Mouse (Mus musculus) adrenal gland, adult (tissue): ENCODE measurements around the gene Hivep3.
A peak's percentile ranks its signal among the peaks of the same experiment; 100 is the strongest.

Experiments
- DNase-seq, 2 experiments: peaks; one replicate each; pipeline ENCODE4 v3.0.0; 2022 to 2023; ENCODE audit warnings: low spot score in 1 of 2; ENCODE audit not compliant: inconsistent age in 2 of 2

The Hivep3 gene

DNA sequence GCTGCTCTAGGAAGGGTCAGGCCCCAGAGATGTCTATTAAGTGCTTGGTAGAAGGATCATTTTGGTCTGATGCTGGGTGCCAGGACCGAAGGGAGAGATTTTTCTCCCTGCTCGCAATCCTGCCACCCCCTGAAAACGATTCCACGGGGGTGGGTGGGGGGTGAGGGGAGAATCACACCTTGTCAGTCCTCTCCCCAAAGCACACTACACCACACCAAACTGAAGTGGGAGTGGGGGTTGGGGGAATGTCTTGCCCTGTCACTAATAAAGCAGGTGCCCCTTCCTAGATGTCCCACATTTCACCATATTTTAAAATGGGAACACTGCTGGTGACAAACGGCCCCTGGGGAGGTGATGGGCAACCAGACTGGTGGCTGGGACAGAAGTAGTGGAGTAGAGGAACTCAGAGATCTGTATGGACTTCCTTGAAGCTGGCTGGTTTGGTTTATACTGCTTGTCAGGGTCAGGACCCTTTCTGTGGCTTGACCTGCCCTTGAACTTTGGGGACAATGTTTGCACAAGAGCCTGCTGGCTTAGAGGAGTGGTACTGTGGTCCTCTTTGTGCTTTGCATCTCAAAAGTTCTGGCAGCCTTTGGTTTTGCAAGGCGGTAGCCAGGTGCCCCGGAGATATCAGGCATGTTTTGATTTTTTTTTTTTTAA, 81.7 kb downstream of the Hivep3 start:
- peak in 1 of 2 experiments; percentile 48 for DNase-seq

DNA sequence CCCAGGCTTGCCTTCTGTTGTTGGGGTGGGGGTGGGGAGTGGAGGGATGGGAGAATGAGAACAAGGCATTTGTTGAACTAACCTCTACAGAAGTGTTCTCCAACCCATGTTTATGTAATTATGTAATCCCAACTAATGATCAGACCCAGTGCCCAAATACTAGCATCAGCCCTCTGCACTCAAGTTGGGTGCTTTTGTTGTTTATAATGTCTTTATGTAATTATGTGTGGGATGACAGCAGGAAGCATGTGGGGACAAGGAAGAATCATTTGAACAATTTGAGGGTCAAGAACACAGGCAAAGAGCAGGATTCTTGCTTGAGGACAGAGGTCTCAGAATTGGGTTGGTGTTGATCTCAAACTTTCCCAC, 82.2 kb downstream of the Hivep3 start:
- DNase-seq: no peak

DNA sequence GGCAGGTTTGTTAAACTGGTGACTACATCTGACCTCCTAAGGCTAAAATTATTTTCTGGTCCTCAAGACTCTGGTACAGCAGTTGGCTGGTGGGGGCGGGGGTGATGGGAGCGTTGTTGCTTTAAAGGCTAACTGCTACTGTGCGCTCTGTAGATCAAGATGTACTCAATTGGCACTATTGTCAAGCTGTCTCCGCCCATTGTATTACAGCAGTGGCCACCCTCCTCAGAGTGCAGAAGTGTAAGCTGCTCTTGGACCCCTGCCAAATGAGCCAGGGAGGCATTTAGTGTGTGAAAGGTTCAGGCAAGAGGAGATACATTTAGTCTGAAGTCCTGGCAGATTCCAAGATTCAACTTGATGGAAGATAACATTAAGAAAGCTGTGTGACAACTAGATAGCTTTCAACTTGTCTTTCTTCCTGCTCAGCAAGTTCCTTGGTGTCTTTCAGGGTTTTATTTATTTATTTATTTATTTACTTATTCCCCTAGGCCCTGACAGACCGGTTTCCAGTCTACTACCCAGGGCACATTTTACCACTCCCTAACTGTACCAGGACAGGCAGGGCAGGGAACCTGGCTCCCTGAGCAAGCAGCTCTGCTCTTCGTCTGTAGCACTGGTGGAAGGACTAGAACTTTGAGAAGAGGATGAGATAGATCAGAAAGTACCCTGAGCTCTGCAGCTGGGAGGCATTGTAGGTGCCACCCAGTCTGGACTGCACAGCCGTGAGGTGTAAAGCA, 83.2 kb downstream of the Hivep3 start:
- DNase-seq: peak in 1 of 2 experiments; percentile 57

DNA sequence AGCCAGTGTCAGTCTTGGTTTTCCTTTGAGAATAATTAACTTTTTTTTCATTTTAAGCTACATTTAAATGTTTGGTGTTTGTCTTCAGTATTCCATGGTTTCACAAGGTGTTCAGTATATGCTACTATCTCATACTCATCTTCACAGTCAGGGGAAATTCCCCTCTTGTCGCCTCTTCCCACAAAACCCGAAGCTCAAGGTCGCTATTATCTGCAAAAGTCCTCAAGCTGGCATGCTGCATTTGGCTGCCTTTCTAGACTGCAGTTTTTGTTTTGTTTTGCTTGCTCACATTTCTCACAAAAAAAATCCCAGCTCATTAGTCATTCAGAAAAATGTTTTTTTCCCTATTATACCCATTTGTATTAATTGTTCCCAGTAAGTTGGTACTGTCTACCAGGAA, 92.4 kb downstream of the Hivep3 start:
- DNase-seq: peak in 1 of 2 experiments; percentile 44

DNA sequence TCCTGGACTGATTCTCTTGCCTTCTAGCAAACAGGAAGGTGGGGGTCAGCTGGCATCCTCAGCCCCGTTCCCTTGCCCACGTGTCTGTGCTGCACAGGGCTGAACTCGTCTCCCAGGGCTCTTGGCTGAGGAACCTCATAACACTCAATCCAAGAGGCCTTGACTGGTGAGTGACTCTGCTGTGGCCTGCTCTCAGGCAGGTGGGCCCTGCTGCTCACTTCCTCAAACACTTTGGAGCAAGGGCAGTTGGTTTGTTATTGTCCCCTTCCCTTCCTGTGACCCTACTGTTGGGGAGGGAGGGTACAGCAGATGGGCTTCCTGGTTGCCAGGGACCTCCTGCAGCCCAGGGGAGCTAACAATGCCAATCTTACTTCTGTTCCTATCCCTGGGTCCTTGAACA, 94.8 kb downstream of the Hivep3 start:
- DNase-seq: no peak

DNA sequence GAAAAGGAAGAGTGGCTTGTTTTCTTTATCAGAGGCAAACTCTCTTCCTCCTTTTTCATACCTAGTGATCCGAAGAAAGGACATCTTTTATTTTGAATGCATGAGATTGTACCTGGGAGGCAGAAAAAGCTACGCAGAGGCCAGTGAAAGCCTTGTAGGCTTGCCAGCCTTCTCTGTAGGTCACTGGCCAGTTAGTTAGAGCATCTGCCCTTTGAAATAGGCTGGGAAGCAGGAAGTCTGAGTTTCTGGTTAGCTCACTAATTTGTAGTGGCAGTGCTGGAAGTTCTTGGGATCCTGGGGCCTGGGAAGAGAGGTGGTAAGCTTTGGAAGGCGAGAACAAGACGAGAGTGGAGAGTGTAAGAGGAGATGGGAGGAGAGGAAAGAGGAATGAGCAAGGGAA, 95.4 kb downstream of the Hivep3 start:
- DNase-seq: no peak

DNA sequence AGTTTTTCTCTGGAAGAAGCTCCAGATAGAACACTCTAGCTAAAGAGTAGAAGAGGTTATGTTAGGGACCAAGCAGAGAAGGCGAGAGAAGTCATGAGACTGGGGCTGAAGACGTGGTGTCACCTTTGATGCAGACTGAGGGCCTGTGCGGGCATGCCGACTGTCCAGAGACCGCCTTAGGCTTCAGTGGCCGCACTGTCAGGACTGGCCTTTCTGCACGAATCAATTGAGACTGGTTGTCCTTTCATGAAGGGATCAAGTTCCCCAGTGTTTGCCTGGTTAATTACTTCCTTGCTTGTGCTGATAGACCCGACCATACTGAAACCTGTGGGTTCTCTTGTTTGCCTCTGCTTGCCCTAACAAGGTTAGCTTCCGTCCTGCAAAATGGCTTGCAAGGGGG, 99.7 kb downstream of the Hivep3 start:
- DNase-seq: no peak

DNA sequence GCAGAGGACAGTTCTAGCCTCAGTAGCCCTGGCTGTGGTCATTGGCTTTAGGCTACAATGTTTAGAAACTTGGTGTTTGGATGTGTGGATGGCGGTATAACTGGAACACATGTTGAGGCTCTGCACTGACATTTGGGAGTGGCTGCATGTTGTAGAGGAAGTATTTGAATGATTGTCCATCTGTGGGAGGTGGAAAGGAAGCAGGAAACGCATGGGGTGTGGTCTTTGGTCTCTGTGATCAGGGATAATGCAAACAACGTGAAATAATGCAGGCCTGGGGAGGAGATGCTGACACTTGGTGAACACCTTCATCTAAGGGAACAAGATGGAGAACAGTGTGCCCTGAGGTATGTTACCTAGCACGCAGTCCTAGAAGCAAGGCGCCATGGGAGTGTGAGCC, 100.3 kb downstream of the Hivep3 start:
- no peak for DNase-seq

DNA sequence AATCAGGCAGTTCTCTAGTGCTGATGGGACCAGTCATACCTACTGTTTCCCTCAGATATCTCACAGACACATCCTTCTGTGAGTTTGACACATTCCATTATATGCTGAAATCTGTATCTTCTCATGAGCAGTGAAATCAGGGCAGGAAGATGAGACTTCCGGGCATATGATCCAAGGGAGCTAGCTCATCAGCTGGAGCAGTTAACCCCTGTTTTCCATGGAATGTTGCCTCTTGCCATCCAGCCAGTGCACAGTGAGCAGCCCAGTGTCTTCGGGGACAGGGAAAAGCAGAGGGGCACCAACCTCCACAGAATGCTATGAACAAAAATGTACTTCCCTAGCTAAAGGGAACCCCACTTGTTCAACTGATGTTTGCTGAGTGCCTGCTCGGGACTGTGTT, 102.6 kb downstream of the Hivep3 start:
- no peak for DNase-seq

DNA sequence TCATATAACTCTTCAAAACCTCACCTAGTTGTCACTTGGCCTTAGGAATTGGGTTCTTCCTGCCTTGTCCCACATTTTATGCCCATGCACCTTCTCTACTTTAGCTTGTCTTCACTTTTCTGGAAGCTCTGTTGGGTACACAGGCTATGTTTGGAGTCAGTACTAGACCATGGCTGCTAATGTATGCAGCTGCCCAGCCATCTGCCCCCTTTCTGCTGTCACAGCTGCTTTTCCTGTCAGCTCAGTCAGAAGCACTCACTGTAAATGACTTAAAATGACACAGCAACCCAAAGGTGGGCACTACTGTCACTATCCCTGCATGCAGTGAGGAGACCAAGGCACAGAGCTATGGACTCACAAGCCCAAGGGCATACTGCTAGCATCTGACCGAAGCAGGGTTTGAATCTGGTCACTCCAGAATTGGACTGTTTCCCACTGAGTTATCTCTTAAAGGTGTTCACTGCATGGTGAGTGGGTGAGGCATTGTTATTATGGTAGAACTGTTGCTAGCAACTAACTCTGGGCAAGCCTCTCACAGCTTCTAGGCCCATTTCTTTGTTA, 104.0 kb downstream of the Hivep3 start:
- no peak for DNase-seq

DNA sequence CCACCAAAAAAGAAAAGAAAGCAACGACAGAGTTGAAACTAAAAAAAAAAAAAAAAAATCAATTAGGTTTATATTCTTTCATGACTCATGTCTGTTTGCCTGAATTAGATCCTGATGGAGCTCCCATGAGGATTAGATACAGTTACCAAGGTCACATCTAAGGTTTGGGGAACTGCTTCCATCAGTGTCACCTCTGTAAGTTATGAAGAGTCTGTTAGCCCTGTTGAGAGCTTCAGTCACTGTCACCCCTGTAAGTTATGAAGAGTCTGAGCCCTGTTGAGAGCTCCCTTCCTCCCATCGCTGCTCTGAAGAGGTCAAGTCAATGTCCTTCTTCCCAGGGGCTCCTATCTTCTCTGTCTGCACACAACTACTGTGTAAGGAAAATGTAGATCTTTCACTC, 104.7 kb downstream of the Hivep3 start:
- no peak for DNase-seq

DNA sequence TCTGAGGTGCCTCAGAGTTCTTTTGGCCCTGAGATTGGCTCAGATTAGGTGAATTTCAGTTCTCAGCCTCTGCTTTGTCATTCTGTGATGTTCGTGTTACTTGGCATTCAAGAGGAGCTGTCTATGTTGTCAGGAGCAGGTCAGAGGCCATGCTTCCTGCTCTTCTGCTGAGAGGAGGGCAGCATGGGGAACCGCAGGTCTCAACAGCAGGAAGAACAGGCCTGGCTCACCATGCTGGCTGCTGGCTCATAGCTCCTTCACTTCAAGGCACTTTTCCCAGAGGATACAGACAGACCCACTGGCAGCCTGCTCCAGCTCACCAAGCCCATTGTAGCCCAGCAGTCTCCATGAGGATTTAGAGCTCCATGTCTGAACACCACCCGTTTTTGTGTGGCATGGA, 109.7 kb downstream of the Hivep3 start:
- DNase-seq: no peak

DNA sequence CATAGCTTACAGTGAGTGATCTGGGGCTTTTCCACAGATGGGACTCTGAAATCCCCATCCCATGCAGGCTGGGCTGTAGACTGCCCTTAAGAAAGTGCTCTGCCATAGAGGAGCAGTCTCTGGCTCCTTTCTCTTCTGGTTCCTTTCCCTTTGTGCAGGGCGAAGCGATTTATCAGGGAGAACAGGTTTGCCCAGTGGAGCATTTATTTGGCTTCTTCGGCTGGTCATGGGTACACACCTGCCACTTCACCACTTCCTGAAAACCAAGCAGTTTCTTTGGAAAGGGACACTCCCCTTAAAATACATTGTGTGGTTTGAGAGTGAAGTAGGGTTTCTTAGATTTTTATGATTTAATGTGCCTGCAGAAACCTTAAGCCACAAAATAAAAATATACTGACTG, 110.7 kb downstream of the Hivep3 start:
- DNase-seq: no peak

DNA sequence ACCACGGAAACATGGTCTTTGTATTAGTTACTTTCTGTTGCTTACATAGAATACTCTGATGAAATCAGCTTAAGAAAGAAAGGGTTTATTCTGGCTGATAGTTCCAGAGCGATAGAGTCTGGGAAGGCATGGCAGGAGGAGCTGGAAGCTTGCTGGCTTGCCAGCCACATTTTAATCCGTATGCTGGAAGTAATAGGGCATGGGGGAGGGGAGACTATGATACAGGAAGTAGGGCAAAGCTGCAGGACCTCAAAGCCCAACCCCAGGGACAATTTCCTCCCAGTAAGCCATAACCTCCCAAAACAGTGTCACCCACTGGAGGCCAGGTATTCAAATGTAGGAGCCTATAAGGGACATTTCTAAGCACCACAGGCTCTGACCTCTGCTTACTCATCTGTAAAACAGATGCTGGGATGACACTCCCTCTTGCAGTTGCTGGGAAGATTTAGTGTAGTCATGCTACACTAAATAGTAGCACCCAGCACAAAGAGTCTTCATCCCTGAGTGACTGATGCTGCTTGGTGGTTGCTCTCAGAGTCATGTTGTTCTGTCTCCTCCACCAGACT, 112.1 kb downstream of the Hivep3 start:
- DNase-seq: no peak

DNA sequence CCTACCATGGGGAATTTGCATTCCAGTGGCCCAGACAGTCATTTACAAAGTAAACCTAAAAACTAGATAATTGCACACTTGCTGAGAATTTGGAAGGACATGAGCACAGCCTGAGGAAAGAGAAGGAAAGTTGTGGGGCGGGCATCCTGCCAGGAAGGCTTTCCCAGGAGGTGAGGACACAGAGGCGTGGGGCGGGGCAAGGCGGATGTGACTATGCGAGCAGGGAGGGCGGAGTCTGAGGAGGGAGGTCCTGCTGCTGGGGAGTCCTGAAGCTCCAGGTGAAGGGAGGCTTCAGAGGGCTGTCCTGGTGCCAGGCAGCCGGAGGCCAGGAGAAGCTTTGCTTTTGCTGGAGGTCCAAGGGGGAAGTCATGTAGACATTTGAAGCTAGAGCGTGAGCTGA, 118.9 kb downstream of the Hivep3 start:
- DNase-seq: peak; percentile 26 to 52

DNA sequence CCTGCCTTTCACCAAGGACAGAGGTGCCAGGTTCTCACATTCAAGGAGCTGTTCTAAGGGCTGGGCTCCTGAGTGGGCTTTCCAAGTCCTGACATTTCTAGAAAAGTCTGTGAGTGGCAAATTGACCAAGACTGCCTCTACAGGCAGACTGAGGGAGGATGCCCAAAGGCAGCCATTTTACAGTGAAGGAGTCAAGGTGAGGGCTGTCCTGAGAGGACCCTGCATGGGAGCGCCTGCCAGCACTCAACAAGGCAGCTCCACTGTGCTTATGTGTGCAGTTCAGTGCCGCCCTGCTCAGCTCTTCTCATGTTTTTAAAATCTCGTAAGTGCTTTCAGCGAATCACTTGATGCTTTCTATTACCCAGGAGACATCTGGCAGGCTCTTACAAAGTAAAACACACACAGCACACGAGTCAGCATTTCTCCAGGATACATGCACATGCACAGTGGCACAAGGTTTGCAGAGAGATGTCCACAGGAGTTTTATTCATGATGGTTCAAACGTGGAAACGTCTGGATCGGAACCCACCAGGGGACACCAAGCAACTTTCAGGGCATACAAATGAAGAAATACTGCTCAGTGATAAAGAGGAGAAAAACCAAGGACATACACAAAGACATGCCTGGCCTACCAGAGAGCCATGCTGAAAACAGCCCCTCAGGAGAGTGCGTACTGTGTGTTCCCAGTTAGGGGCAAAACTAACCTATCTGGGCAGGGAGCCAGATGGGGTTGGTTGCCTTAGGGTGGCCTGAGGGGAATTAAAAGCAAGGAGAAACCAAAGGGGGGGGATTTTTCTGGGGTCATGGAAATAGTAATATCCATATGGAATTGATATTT, 120.9 kb downstream of the Hivep3 start:
- no peak for DNase-seq

DNA sequence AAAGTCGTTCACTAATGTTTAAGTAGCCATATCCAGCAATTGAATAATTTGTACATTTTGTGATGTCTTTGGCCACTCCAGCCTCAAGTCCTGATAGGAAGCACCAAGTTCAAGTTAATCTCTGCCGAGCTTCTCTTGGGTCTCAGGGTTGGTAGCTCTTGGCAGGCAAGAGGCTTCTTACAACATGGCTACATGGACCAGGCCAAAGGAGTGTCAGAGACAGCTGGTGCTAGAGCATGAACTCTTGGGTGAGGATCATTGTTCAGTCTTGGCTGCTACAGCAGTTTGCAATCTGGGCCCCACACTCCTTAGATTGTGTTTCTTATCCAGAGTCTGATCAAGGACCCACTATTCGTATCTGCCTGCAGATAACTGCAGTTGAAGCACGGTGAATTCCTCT, 125.9 kb downstream of the Hivep3 start:
- DNase-seq: no peak

DNA sequence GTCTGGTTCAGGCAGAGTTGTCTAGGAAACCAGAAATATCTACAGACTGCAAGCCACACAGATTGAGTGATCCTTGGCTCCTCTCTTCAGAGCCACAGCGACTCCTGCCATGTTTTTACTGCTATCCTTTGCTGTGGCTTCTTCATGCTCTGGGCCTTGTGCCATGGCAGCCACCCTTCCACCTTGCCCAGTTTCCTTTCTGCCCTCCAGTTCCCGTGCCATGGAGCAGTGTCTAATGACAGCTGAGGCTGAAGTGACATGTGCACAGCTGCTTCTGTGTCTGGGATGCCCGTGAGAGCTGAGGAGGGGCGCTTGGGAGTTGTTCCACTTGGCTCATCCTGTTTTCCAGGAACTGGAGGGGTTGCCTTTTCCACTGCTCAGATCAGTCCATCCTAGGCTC, 127.4 kb downstream of the Hivep3 start:
- DNase-seq: no peak

DNA sequence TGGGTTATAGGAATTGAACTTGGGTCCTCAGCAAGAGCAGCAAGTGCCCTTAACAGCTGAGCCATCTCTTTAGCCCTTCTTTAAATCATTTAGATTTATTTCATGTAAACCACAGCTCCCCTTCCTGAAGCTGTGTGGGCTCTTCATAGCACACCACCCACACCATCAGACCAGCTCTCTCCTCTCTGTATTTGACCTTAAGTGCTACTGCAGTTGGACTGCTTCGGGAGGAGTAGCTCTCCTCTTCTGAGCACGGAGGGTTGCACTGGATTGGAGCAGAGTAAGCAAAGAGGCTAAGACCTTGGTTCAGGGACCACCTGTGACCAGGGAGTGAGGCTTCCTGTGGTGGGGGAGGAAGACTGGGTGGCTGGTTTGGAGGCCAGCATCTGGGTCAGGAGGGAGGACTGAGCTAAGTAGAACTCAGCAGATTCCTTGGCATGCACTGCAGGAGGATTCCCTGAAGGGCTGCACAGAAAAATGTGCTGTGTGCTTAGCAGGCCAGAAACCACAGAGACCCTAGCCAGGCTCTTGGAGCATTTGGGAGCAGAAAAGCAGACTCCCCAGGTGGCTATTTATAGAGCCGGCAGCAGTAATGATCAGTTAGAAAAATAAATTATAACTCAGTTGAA, 132.4 kb downstream of the Hivep3 start:
- no peak for DNase-seq

DNA sequence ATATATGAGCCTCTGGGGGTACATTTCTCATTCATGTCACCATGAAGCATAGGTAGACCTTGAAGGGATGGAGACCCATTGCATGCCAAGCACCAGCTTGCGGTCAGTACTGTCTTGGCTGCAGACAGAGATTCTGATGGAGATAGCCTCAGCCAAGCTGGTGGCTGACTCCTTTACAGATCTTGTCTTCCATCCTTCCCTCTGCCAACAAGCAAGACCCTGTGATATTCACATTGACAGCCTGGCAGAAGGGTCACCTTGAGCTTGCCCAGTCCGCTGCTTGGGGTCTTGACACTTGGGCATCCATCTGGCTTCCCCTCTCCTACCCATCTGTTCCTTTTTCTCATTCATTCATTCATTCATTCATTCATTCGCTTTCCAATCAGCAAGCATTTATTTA, 133.5 kb downstream of the Hivep3 start:
- DNase-seq: no peak

DNA sequence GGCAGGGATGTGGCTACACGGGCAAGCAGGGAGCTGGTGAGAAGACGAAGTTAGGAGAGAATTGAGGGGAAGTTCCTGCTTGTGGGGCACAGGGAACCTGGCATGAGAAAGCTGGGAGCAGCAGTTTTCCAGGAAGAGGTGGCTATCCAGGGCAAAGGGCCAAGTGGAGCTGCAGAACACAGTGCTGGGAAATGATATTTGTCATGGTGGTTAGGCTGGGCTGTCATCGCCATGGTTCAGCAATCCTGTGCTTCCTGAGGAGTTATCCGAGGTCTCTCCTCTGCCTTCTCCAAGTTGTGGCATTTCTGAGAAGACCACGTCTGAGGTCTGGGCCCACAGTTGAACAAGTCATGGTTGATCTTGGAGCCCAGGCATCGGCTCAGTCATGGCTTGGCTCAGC, 136.8 kb downstream of the Hivep3 start:
- DNase-seq: peak; percentile 28 to 53
